Mouse (Mus musculus): Measurements from ENCODE around the gene Fam241a. TPM values are rescaled to one million over a fixed set of nuclear protein-coding genes. Genes with fewer than 3 reads are reported as not detected.

Gene Fam241a
- polyA plus RNA-seq, 1 experiment from 2014 or later: 10.1 TPM

GRCm38 (mm10) chr3:127890008-127890407 is 6.1 kb downstream of the Fam241a start:
- no peaks in the 10 kb centered on the region for H3K4me1 ChIP-seq (ENCODE audit: control insufficient read depth, insufficient read depth, low read length)
- no peak overlapping the region for H3K4me3 ChIP-seq (ENCODE audit: low read depth, low read length)
- H3K27ac ChIP-seq (replicated peaks; ENCODE audit: low read depth, low read length): no peak overlapping the region
- H3K36me3 ChIP-seq (ENCODE audit: control insufficient read depth, insufficient read depth, low read length): no peaks in the 10 kb centered on the region
- H3K9ac ChIP-seq (ENCODE audit: low read depth, low read length): no peak overlapping the region
- ATAC-seq (ENCODE audit: low read depth): no peak
- H3K27me3 ChIP-seq (replicated peaks; ENCODE audit: control insufficient read depth, insufficient read depth, low read length): peaks cover 7% of the 10 kb centered on the region
- DNase-seq (ENCODE audit: low spot score): no peak
- no peak overlapping the region for H3K4me2 ChIP-seq (ENCODE audit: low read depth, low read length)
- H3K9me3 ChIP-seq (ENCODE audit: control insufficient read depth, low read length): no peaks in the 10 kb centered on the region

DNA sequence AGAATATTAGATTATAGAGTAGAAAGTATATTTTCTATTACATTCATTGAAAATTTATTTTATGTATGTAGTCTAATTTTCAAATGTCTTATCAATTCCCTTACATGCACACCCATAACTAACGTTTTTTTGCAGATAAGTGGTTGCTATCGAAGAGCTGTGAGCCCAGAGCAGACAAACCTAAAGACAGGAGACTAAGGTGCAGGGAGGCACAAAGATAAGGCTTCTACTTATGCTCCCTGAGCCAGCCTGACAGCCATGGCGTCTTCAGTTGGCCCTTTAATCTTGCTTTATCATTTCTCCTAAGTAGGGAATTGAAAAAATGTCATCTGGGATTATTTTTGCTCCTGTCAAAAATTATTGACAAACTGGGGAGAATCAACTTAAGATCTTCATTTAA is 6.6 kb downstream of the Fam241a start:
- no peak overlapping the region for H3K9ac ChIP-seq (ENCODE audit: low read depth, low read length)
- no peaks in the 10 kb centered on the region for H3K4me1 ChIP-seq (ENCODE audit: control insufficient read depth, insufficient read depth, low read length)
- H3K4me2 ChIP-seq (ENCODE audit: low read depth, low read length): no peak overlapping the region
- DNase-seq (ENCODE audit: low spot score) (no peak), ATAC-seq (ENCODE audit: low read depth) (no peak)
- no peaks in the 10 kb centered on the region for H3K9me3 ChIP-seq (ENCODE audit: control insufficient read depth, low read length)
- H3K27ac ChIP-seq (replicated peaks; ENCODE audit: low read depth, low read length): no peak overlapping the region
- H3K36me3 ChIP-seq (ENCODE audit: control insufficient read depth, insufficient read depth, low read length): no peaks in the 10 kb centered on the region
- no peak overlapping the region for H3K4me3 ChIP-seq (ENCODE audit: low read depth, low read length)
- H3K27me3 ChIP-seq (replicated peaks; ENCODE audit: control insufficient read depth, insufficient read depth, low read length): peaks cover 4% of the 10 kb centered on the region
- WGBS: 59% methylated on average over 3 of the region's 3 CpGs

DNA sequence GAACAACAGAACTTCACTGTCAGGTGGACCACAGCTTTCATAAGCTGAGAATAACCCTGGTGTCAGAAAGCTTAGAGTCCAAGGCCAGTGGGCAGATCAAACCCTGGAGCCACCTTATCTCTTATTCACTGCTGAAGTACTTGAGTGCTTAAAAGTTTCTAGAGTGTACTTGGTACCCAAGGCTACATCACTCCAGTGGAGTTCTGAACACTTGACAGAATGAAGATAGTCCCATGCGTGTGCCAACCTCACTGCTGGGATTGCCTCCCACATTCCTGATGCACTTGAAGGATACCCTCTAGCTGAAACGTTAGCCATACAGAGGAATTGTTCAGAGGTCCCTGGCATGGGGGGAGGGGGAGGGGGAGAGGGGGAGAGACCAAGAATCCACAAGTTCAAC is 14.4 kb downstream of the Fam241a start:
- Histone ChIP-seq H3K27me3 (replicated peaks; ENCODE audit: control insufficient read depth, insufficient read depth, low read length) (no peaks in the 10 kb centered on the region), H3K4me3 (ENCODE audit: low read depth, low read length) (no peak overlapping the region), H3K9ac (ENCODE audit: low read depth, low read length) (no peak overlapping the region), H3K36me3 (ENCODE audit: control insufficient read depth, insufficient read depth, low read length) (no peaks in the 10 kb centered on the region), H3K27ac (replicated peaks; ENCODE audit: low read depth, low read length) (no peak overlapping the region), H3K4me2 (ENCODE audit: low read depth, low read length) (no peak overlapping the region), H3K9me3 (ENCODE audit: control insufficient read depth, low read length) (no peaks in the 10 kb centered on the region), H3K4me1 (ENCODE audit: control insufficient read depth, insufficient read depth, low read length) (no peaks in the 10 kb centered on the region)
- 60% methylated on average over 2 of the region's 2 CpGs for WGBS
- no peak for ATAC-seq (ENCODE audit: low read depth)
- no peak for DNase-seq (ENCODE audit: low spot score)

GRCm38 (mm10) chr3:127879968-127880367 is 16.2 kb downstream of the Fam241a start:
- Histone ChIP-seq H3K36me3 (ENCODE audit: control insufficient read depth, insufficient read depth, low read length) (no peaks in the 10 kb centered on the region), H3K9me3 (ENCODE audit: control insufficient read depth, low read length) (no peaks in the 10 kb centered on the region), H3K27ac (replicated peaks; ENCODE audit: low read depth, low read length) (no peak overlapping the region), H3K4me1 (ENCODE audit: control insufficient read depth, insufficient read depth, low read length) (no peaks in the 10 kb centered on the region), H3K9ac (ENCODE audit: low read depth, low read length) (no peak overlapping the region), H3K4me2 (ENCODE audit: low read depth, low read length) (no peak overlapping the region), H3K27me3 (replicated peaks; ENCODE audit: control insufficient read depth, insufficient read depth, low read length) (no peaks in the 10 kb centered on the region), H3K4me3 (ENCODE audit: low read depth, low read length) (no peak overlapping the region)
- 78% methylated on average over 3 of the region's 3 CpGs for WGBS
- ATAC-seq (ENCODE audit: low read depth) (no peak), DNase-seq (ENCODE audit: low spot score) (no peak)

- Histone ChIP-seq H3K9me3 (ENCODE audit: control insufficient read depth, low read length) (no peaks in the 10 kb centered on the region), H3K9ac (ENCODE audit: low read depth, low read length) (no peak overlapping the region), H3K4me1 (ENCODE audit: control insufficient read depth, insufficient read depth, low read length) (no peaks in the 10 kb centered on the region), H3K4me2 (ENCODE audit: low read depth, low read length) (no peak overlapping the region), H3K36me3 (ENCODE audit: control insufficient read depth, insufficient read depth, low read length) (no peaks in the 10 kb centered on the region), H3K4me3 (ENCODE audit: low read depth, low read length) (no peak overlapping the region), H3K27me3 (replicated peaks; ENCODE audit: control insufficient read depth, insufficient read depth, low read length) (no peaks in the 10 kb centered on the region), H3K27ac (replicated peaks; ENCODE audit: low read depth, low read length) (no peak overlapping the region)
- WGBS: 79% methylated on average over 2 of the region's 2 CpGs
- no peak for ATAC-seq (ENCODE audit: low read depth)
- DNase-seq (ENCODE audit: low spot score): no peak
These were observed 20.6 kb downstream of the Fam241a start for GRCm38 (mm10) chr3:127875509-127875908.

- no peaks in the 10 kb centered on the region for H3K4me1 ChIP-seq (ENCODE audit: control insufficient read depth, insufficient read depth, low read length)
- H3K27me3 ChIP-seq (replicated peaks; ENCODE audit: control insufficient read depth, insufficient read depth, low read length): no peaks in the 10 kb centered on the region
- H3K27ac ChIP-seq (replicated peaks; ENCODE audit: low read depth, low read length): no peak overlapping the region
- no peaks in the 10 kb centered on the region for H3K36me3 ChIP-seq (ENCODE audit: control insufficient read depth, insufficient read depth, low read length)
- H3K4me3 ChIP-seq (ENCODE audit: low read depth, low read length): no peak overlapping the region
- WGBS: 75% methylated on average over 7 of the region's 7 CpGs
- ATAC-seq (ENCODE audit: low read depth) (no peak), DNase-seq (ENCODE audit: low spot score) (no peak)
- H3K9ac ChIP-seq (ENCODE audit: low read depth, low read length): no peak overlapping the region
- H3K4me2 ChIP-seq (ENCODE audit: low read depth, low read length): no peak overlapping the region
- no peaks in the 10 kb centered on the region for H3K9me3 ChIP-seq (ENCODE audit: control insufficient read depth, low read length)
These were observed 21.1 kb downstream of the Fam241a start for GRCm38 (mm10) chr3:127875059-127875458.

- ATAC-seq (ENCODE audit: low read depth): no peak
- 47% methylated on average over 4 of the region's 4 CpGs for WGBS
- peak; percentile 35 for DNase-seq (ENCODE audit: low spot score)
- no peaks in the 10 kb centered on the region for H3K4me1 ChIP-seq (ENCODE audit: control insufficient read depth, insufficient read depth, low read length)
- H3K9me3 ChIP-seq (ENCODE audit: control insufficient read depth, low read length): no peaks in the 10 kb centered on the region
- H3K27me3 ChIP-seq (replicated peaks; ENCODE audit: control insufficient read depth, insufficient read depth, low read length): no peaks in the 10 kb centered on the region
- H3K4me2 ChIP-seq (ENCODE audit: low read depth, low read length): no peak overlapping the region
- no peak overlapping the region for H3K27ac ChIP-seq (replicated peaks; ENCODE audit: low read depth, low read length)
- H3K36me3 ChIP-seq (ENCODE audit: control insufficient read depth, insufficient read depth, low read length): no peaks in the 10 kb centered on the region
- H3K9ac ChIP-seq (ENCODE audit: low read depth, low read length): no peak overlapping the region
- no peak overlapping the region for H3K4me3 ChIP-seq (ENCODE audit: low read depth, low read length)
These were observed 21.8 kb downstream of the Fam241a start for GRCm38 (mm10) chr3:127874254-127874883.

DNA sequence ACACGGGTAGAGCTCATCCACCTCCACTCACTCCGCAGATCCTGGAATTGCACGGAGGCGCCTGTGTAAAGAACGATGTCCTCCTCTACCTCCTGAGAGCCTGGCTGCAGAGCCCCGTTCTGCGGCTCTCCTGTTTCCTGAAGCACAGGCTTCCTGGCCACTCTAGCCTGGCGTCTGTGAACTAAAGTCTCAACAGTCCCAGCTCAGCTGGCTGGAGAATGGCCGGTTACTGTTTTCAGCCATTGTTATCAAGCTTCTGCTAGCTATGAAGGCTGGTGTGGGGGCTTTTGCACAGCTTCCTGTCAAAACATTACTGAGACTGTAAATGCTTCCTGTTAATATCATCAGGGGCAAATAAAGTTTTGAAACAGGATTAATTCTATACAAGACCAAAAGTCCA is 24.5 kb downstream of the Fam241a start:
- Histone ChIP-seq H3K9me3 (ENCODE audit: control insufficient read depth, low read length) (no peaks in the 10 kb centered on the region), H3K27me3 (replicated peaks; ENCODE audit: control insufficient read depth, insufficient read depth, low read length) (no peaks in the 10 kb centered on the region), H3K36me3 (ENCODE audit: control insufficient read depth, insufficient read depth, low read length) (no peaks in the 10 kb centered on the region), H3K4me3 (ENCODE audit: low read depth, low read length) (no peak overlapping the region), H3K4me2 (ENCODE audit: low read depth, low read length) (no peak overlapping the region), H3K4me1 (ENCODE audit: control insufficient read depth, insufficient read depth, low read length) (no peaks in the 10 kb centered on the region), H3K27ac (replicated peaks; ENCODE audit: low read depth, low read length) (no peak overlapping the region), H3K9ac (ENCODE audit: low read depth, low read length) (no peak overlapping the region)
- WGBS: 80% methylated on average over 9 of the region's 9 CpGs
- no peak for ATAC-seq (ENCODE audit: low read depth)
- DNase-seq (ENCODE audit: low spot score): no peak

DNA sequence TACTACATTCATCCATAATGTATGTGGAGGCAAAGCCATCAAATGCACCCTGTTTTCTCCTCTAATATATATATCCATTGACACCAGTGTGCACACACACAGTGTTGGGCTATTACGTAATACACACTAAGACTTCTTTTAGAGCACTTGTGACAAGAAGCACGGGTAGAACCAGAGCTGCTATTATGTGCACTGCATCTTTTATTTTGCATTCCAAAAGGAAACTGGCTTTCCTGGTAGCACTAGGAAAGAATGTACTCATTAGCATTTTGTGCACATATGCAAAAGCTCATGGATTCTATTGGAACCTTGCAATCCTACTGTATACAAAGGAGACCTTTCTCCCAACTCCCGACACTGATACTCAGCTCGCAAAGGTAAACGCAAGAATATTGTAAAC is 27.2 kb downstream of the Fam241a start:
- no peaks in the 10 kb centered on the region for H3K36me3 ChIP-seq (ENCODE audit: control insufficient read depth, insufficient read depth, low read length)
- H3K9ac ChIP-seq (ENCODE audit: low read depth, low read length): no peak overlapping the region
- no peak overlapping the region for H3K4me3 ChIP-seq (ENCODE audit: low read depth, low read length)
- H3K4me1 ChIP-seq (ENCODE audit: control insufficient read depth, insufficient read depth, low read length): no peaks in the 10 kb centered on the region
- 65% methylated on average over 5 of the region's 5 CpGs for WGBS
- no peak for ATAC-seq (ENCODE audit: low read depth)
- no peak overlapping the region for H3K4me2 ChIP-seq (ENCODE audit: low read depth, low read length)
- H3K27me3 ChIP-seq (replicated peaks; ENCODE audit: control insufficient read depth, insufficient read depth, low read length): no peaks in the 10 kb centered on the region
- no peak overlapping the region for H3K27ac ChIP-seq (replicated peaks; ENCODE audit: low read depth, low read length)
- DNase-seq (ENCODE audit: low spot score): no peak
- H3K9me3 ChIP-seq (ENCODE audit: control insufficient read depth, low read length): no peaks in the 10 kb centered on the region

Data from embryonic facial prominence, embryonic 14.5 days (tissue).